Mouse (Mus musculus) heart, adult 2 months (tissue): Measurements from ENCODE around the gene Pkd1l2.

ENCODE experiments used
- CTCF ChIP-seq: fragments of 200-600 bp; IDR thresholded peaks from 2 replicates; pipeline ENCODE4 v1.8.1; 2022; ENCODE audit warnings: antibody characterized with exemption, mild to moderate bottlenecking, moderate library complexity
- POLR2A ChIP-seq: fragments of 200-500 bp; IDR thresholded peaks from 2 replicates; pipeline ENCODE4 v1.6.1; 2011; ENCODE audit warnings: mild to moderate bottlenecking, low read depth, low read length, control low read depth; ENCODE audit not compliant: insufficient read depth

DNA sequence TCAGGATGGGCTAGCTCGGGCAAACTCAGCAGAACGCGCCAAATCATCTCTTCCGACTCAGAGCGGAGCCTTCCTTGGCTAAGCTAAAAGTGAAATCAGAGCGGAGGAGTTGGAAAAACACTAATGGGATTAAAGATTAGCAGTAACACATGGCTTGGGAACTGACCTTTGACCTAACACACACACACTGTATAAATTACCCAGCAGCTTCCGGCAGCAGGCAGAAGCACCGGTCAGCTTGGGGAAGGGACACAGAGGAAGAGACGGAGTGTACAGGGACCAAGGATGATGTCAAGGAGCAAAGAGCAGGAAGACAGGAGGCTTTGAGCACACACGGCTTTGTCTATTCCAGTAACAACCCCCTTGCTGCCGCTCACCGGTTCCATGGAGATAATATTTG, 13.4 kb upstream of the Pkd1l2 start, which contains the start of gene Bco1:
- TF ChIP-seq CTCF, result no peak
- no peak for TF ChIP-seq POLR2A
